Mouse (Mus musculus) forebrain, embryonic 14.5 days (tissue): ENCODE data around the gene Nop56. TPM values are rescaled to one million over a fixed set of nuclear protein-coding genes. Genes with fewer than 3 reads are reported as not detected.

Source experiments
- ATAC-seq: fragments of 200-750 bp; cut with Nextera tagmentation; 2 replicates; pipeline ENCODE4 v1.8.0; 2017; ENCODE audit warnings: mild to moderate bottlenecking, moderate library complexity
- DNase-seq: peaks from one replicate; pipeline ENCODE4 v3.0.0-alpha.2; 2015; ENCODE audit warnings: low spot score
- H3K27ac ChIP-seq: fragments of 300-500 bp; sonication (generic); 2 replicates; pipeline ENCODE4 v1.5.1; 2014; ENCODE audit warnings: low read depth, mild to moderate bottlenecking, control low read depth, low read length, moderate library complexity
- H3K27me3 ChIP-seq: fragments of 300-500 bp; sonication (generic); replicated peaks from 2 replicates; pipeline ENCODE4 v1.6.1; 2014; ENCODE audit warnings: low read length, control low read depth, mixed read lengths; ENCODE audit not compliant: control insufficient read depth, insufficient read depth
- H3K36me3 ChIP-seq: fragments of 300-500 bp; sonication (generic); 2 replicates; pipeline ENCODE4 v1.6.1; 2014; ENCODE audit warnings: low read length, control low read depth; ENCODE audit not compliant: control insufficient read depth, insufficient read depth
- H3K4me1 ChIP-seq: fragments of 300-500 bp; sonication (generic); 2 replicates; pipeline ENCODE4 v1.6.1; 2014; ENCODE audit warnings: antibody characterized with exemption, low read length, control low read depth; ENCODE audit not compliant: control insufficient read depth, insufficient read depth
- H3K4me2 ChIP-seq: fragments of 300-500 bp; sonication (generic); 2 replicates; pipeline ENCODE4 v1.6.1; 2014; ENCODE audit warnings: mild to moderate bottlenecking, control low read depth, low read length
- H3K4me3 ChIP-seq: fragments of 300-500 bp; sonication (generic); 2 replicates; pipeline ENCODE4 v1.5.1; 2014; ENCODE audit warnings: low read depth, low read length, control low read depth
- H3K9ac ChIP-seq: fragments of 300-500 bp; sonication (generic); 2 replicates; pipeline ENCODE4 v1.6.1; 2014; ENCODE audit warnings: mild to moderate bottlenecking, low read length, control low read depth, moderate library complexity
- H3K9me3 ChIP-seq: fragments of 300-500 bp; sonication (generic); replicated peaks from 2 replicates; pipeline ENCODE4 v1.6.1; 2016; ENCODE audit warnings: low read length, control low read depth, mixed read lengths; ENCODE audit not compliant: control insufficient read depth
- WGBS: fragments of 180-500 bp; shearing (Covaris S2); extraction: QIAGEN DNeasy Blood & Tissue Kit; methylation state at CpG from one replicate; pipeline ENCODE4 v1.1.7; 2014; 5-methylcytosine and 5-hydroxymethylcytosine counted together
- polyA plus RNA-seq: library from polyadenylated mRNA; unstranded; fragments of >200 nt; fragmentation: Nextera tagmentation; extraction: Ambion mirVana; gene quantifications from 2 replicates; pipeline ENCODE4 v1.2.1, GENCODE M21; 2014

Gene Nop56
- polyA plus RNA-seq, 1 experiment from 2014 or later: 265 TPM

DNA sequence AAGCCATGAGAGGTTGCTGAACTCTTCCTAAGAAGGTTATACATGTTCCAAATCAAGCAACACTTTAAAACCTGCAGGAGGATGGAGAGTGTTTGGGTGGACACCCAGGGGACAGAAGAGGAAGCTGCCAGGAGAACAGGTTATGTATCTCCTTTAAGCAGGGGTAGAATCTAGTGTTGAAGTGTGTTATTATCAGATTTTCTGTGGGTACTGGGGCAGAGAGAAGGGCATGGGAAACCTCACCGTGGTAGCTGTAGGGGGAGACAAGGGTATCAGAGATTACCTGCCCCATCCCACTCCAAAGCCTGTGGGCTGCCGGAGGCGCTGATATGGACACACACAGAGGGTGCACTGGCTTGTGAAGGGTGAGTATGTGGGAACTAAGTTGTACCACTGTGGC lies 18.8 kb downstream of the Nop56 start:
- Histone ChIP-seq H3K9ac (no peak overlapping the region), H3K27ac (no peak overlapping the region), H3K4me1 (peaks cover 6% of the 10 kb centered on the region), H3K4me2 (no peak overlapping the region), H3K27me3 (no peaks in the 10 kb centered on the region), H3K36me3 (0 out of 2 replicates have a peak, but pooled peaks cover 3% of the 10 kb centered on the region), H3K4me3 (no peak overlapping the region), H3K9me3 (no peaks in the 10 kb centered on the region)
- ATAC-seq (no peak), DNase-seq (no peak)
- WGBS: 41% methylated on average over 3 of the region's 3 CpGs

DNA sequence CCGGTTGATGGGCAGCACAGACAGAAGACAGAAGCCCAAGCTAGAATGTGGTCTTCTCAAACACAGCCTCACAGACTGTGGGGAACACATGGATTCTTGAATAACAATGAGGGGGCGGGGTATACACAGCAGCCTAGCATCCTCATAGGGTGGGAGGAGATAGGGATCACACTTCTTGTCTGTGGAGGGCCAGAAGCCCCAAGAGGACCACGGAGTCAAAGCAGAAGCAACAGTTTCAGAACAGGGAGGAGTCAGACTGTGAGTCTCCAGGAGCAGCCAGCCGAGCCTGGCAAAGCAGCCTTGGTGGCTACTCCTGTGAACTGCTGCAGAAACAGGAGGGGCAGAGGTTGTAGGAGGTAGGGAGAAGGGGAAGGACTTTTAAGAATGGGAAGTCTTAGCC lies 19.3 kb downstream of the Nop56 start:
- H3K4me2 ChIP-seq: no peak overlapping the region
- ATAC-seq: no peak
- no peak overlapping the region for H3K27ac ChIP-seq
- no peaks in the 10 kb centered on the region for H3K9me3 ChIP-seq
- no peak overlapping the region for H3K4me3 ChIP-seq
- peaks cover 7% of the 10 kb centered on the region; the same call in 1 of the 2 replicates for H3K36me3 ChIP-seq
- 13% methylated on average over 4 of the region's 4 CpGs for WGBS
- peaks cover 6% of the 10 kb centered on the region for H3K4me1 ChIP-seq
- H3K9ac ChIP-seq: no peak overlapping the region
- H3K27me3 ChIP-seq: no peaks in the 10 kb centered on the region
- peak; percentile 53 for DNase-seq

DNA sequence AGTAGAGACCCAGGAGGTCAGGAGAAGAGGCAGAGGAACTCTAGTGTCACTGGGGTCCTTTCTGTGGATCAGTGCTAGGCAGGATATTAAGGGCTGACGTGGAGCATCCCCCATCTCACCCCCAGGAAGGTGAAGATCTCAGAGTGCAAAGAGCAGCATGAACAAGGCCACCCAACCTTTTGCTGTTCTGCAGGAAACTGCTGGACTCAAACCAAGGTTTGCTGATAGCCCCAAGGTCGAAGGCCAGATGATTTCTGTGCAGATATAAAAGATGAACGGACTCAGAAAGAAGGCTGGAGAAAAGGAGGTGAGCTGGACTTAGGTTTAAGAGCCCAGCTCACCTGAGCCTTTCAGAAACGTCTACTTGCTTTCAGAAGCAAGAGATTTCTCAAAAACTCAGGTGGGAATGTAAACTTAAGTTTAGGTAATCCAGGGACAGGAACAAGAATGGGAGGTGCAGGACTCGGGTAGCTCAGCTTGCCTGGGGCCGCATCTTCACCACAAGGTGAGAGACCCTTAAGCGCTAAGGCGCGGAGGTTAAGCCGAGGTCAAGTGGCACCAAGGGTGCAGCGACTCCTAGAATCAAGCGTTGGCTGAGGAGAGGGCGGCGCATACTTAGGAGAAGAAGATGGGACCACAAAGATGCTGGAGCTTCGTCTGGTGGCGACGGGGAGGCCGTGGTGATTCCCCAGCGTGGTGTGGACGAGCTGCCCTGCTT lies 20.1 kb downstream of the Nop56 start:
- Histone ChIP-seq H3K4me2 (peak overlapping the region; percentile 67), H3K4me3 (peak overlapping the region; percentile 71), H3K9me3 (no peaks in the 10 kb centered on the region), H3K4me1 (peaks cover 6% of the 10 kb centered on the region), H3K27ac (peak overlapping the region; percentile 81; the same call in 1 of the 2 replicates), H3K9ac (peak overlapping the region; percentile 83), H3K27me3 (no peaks in the 10 kb centered on the region), H3K36me3 (peaks cover 9% of the 10 kb centered on the region; the same call in 1 of the 2 replicates)
- WGBS: 8% methylated on average over 20 of the region's 20 CpGs
- peak; percentile 37 for DNase-seq
- ATAC-seq: peak; percentile 1; the same call in 1 of the 2 replicates

DNA sequence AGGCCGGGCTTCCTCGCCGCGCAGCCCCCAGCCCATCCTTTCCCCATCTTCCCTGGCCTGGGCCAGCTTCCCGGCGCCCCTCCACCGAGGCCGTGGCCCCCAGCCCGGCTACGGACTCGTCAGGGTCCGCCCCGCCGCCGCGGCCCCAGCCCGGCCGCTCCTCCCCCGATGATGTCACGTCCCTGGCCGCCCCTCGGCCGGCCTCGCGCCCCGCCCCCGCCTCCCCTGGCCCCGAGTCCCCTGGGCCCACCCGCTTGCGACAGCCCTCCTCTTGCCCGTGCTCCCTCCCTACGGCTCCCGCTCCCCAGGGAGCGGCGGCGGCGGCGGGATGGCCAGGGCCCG lies 20.7 kb downstream of the Nop56 start, which contains the start of gene Ebf4:
Gene Ebf4, plus strand, starts transcription at position 234 of the 342 bp plus-strand sequence.
- no peaks in the 10 kb centered on the region for H3K27me3 ChIP-seq
- DNase-seq (peak; percentile 81), ATAC-seq (peak; percentile 77)
- peak within 1 kb of the TSS; percentile 67 for H3K4me2 ChIP-seq
- H3K9ac ChIP-seq: peak within 1 kb of the TSS; percentile 83
- peaks cover 9% of the 10 kb centered on the region; the same call in 1 of the 2 replicates for H3K36me3 ChIP-seq
- no peaks in the 10 kb centered on the region for H3K9me3 ChIP-seq
- H3K4me1 ChIP-seq: peaks cover 6% of the 10 kb centered on the region
- 1% methylated on average over 35 of the region's 39 CpGs for WGBS
- H3K4me3 ChIP-seq: peak within 1 kb of the TSS; percentile 71
- H3K27ac ChIP-seq: peak within 1 kb of the TSS; percentile 81

DNA sequence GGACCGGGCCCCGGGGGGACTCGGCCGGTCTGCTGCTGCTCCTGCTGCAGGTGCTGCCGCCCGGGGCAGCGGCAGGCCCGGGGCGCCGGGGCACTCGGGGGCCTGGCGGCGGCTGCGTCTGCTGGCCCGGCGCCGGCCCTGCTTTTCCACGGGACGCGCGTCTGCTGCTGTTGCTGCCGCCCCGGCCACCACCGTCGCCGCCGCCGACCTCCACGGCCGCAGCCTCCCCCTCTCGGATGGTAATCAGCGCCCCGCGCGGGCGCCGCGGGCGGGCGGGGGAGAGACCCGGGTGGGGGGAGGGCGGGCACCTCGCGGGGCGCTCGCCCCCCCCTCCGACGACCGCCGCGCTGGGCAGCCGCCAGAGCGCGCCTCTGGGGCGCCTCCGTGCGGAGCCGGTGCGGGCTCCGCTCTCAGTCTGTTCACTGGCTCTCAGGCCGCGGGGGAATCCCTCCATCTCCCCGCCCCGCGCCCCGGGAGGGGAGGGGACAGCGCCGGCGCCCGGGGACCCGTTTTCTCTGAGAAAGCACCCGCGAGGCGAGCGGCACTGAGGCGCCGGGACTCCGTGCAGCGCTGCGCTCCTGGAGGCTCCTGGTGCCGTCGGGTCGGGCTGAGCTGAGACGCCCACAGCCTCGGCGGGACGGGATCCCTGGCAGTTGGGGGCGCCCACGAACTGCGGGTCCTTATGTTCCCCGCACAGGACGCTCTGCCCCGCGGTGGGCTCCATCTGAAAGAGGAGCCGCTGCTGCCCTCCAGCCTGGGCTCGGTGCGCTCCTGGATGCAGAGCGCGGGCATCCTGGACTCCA lies 21.3 kb downstream of the Nop56 start:
- ATAC-seq: peak; percentile 81
- Histone ChIP-seq H3K9me3 (no peaks in the 10 kb centered on the region), H3K4me2 (peak overlapping the region; percentile 67), H3K36me3 (peaks cover 13% of the 10 kb centered on the region), H3K27ac (peak overlapping the region; percentile 81), H3K27me3 (no peaks in the 10 kb centered on the region), H3K4me1 (peaks cover 6% of the 10 kb centered on the region), H3K4me3 (peak overlapping the region; percentile 71), H3K9ac (peak overlapping the region; percentile 83)
- WGBS: under 1% methylated on average over 50 of the region's 99 CpGs
- peak; percentile 81 for DNase-seq

DNA sequence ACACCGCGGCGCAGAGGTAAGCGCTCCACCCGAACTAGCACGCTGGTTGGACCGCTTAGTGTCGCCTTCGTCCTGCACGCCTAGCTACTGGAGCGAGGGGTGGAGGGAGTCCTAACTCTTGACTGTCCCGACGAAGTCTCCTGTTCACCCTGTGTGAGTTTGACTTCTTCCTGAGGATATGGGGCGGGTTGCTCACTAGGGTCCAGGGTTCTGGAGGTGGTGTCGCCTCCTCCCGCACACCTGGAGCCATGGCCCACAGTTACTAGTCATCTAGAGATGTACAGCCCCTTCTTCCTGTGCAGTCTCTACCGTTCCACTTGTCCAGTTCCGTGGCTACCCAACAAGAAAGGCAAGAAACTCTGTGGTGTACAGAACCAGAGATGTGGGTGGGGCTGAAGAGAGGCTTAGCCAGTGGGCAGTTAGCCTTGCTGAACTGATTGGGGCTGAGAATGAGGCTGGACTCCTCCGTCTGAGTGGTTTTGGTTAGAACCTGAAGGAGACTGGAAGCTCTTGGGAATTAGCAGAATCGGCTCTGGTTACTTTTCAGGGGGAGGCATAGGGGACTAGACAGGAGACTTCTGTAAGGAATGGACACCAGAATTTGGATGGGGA lies 22.0 kb downstream of the Nop56 start:
- Histone ChIP-seq H3K36me3 (peaks cover 16% of the 10 kb centered on the region), H3K4me1 (peaks cover 6% of the 10 kb centered on the region), H3K9me3 (no peaks in the 10 kb centered on the region), H3K4me2 (peak overlapping the region; percentile 67), H3K4me3 (peak overlapping the region; percentile 71), H3K27me3 (no peaks in the 10 kb centered on the region), H3K27ac (peak overlapping the region; percentile 81; the same call in 1 of the 2 replicates), H3K9ac (peak overlapping the region; percentile 83)
- ATAC-seq: no peak
- DNase-seq: peak; percentile 17
- WGBS: 4% methylated on average over 20 of the region's 20 CpGs

DNA sequence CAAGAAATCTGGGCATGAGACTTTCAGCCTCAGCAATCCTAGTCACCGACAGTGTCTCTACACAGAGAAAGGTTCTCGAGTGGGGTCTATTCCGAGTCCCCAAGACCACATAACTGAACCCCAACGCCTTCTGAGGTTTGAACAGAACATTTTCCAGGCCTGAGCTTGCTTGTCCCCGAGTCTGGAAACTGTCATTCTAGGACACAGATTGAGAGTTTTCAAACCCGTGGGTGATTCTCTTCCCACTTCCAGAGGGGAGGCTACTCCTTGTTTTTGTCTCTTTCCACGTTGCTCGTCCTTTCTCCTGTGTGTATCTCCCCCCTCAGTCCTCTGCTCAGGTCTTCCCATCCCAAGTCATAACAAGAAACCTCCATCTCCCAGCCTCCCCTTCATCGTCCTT lies 23.4 kb downstream of the Nop56 start:
- H3K4me3 ChIP-seq: no peak overlapping the region
- H3K4me1 ChIP-seq: peaks cover 6% of the 10 kb centered on the region
- DNase-seq (no peak), ATAC-seq (no peak)
- H3K4me2 ChIP-seq: no peak overlapping the region
- WGBS: 84% methylated on average over 9 of the region's 9 CpGs
- H3K9me3 ChIP-seq: no peaks in the 10 kb centered on the region
- no peak overlapping the region for H3K27ac ChIP-seq
- peaks cover 16% of the 10 kb centered on the region for H3K36me3 ChIP-seq
- no peaks in the 10 kb centered on the region for H3K27me3 ChIP-seq
- H3K9ac ChIP-seq: no peak overlapping the region

DNA sequence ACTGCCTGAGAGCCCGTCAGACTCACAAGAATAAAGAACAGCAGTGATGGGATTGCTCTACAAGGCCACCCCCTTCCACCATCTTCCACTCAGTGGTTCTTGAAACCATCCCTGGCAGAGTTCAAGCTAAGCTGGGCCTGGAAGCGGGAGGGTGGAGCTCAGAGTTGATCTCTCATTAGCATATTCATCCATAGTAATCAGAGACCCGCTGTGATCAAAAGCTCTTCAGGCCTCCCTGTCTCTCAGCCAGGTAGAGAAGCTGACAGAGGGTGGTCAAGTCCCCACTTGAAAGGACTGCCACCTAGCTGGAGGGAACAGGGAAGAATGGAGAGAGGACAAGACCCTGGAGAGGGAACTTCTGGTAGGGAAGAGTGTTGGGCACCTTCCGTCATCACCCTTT lies 28.8 kb downstream of the Nop56 start:
- no peak for ATAC-seq
- Histone ChIP-seq H3K4me1 (no peaks in the 10 kb centered on the region), H3K9ac (no peak overlapping the region), H3K27me3 (no peaks in the 10 kb centered on the region), H3K27ac (no peak overlapping the region), H3K4me3 (no peak overlapping the region), H3K9me3 (no peaks in the 10 kb centered on the region), H3K36me3 (peaks cover 44% of the 10 kb centered on the region), H3K4me2 (no peak overlapping the region)
- DNase-seq: no peak
- WGBS: 40% methylated on average over 4 of the region's 4 CpGs
